In the genomic region with DNA sequence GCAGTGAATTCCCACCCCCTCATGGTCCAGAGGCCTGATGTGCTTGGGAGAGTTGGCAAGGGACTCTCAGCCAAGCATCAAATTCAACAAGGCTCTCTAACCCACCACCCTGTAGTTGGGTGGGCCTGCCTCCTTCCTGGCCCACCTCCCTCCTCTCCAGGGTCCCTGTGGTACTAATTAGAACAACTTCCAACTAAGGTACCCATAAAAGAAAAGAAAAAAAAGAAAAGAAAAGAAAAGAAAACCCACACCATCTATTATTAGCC, we compare ENCODE assay signal across 7 mouse cellular contexts. TPM values are rescaled to one million over a fixed set of nuclear protein-coding genes. Genes with fewer than 3 reads are reported as not detected.
DNase-seq lines count a peak whose midpoint lies in the region; ATAC-seq lines count a peak whose summit lies in the region.

No protein-coding gene starts in this region.

- no peaks in the 10 kb centered on the region for H3K9me3 ChIP-seq in liver, embryonic 11.5 days (ENCODE audit: control insufficient read depth, low read length)
- no peaks in the 10 kb centered on the region for H3K9me3 ChIP-seq in forebrain, embryonic 13.5 days (replicated peaks)
- H3K9me3 ChIP-seq in limb, embryonic 13.5 days, result no peaks in the 10 kb centered on the region
- no peaks in the 10 kb centered on the region for H3K9me3 ChIP-seq in stomach, embryonic 14.5 days (ENCODE audit: control insufficient read depth, low read depth, low read length)

- DNase-seq in liver, embryonic 11.5 days (ENCODE audit: low spot score), result no peak
- no peak for DNase-seq in liver
- DNase-seq in retina, postnatal 1 day, result no peak
- DNase-seq in left cerebral cortex, postnatal 36 days (ENCODE audit: low spot score in 2 of 2), result no peak

- no peaks in the 10 kb centered on the region for H3K36me3 ChIP-seq in liver, embryonic 11.5 days (ENCODE audit: control insufficient read depth, insufficient read depth, low read length)
- H3K36me3 ChIP-seq in forebrain, embryonic 13.5 days (ENCODE audit: poor library complexity, severe bottlenecking), result no peaks in the 10 kb centered on the region
- no peaks in the 10 kb centered on the region for H3K36me3 ChIP-seq in limb, embryonic 13.5 days
- no peaks in the 10 kb centered on the region for H3K36me3 ChIP-seq in stomach, embryonic 14.5 days (ENCODE audit: control insufficient read depth, insufficient read depth, low read length)

- intact Hi-C loops in left cerebral cortex, postnatal 36 days (cut with DNase I), result no loop called here

- H3K4me2 ChIP-seq in liver, embryonic 11.5 days, result peak overlapping the region; percentile 72
- peak overlapping the region; percentile 96 for H3K4me2 ChIP-seq in forebrain, embryonic 13.5 days
- H3K4me2 ChIP-seq in limb, embryonic 13.5 days (replicated peaks), result peak overlapping the region; percentile 82
- peak overlapping the region; percentile 84 for H3K4me2 ChIP-seq in stomach, embryonic 14.5 days (replicated peaks; ENCODE audit: low read depth, low read length)

- H3K27me3 ChIP-seq in liver, embryonic 11.5 days (replicated peaks; ENCODE audit: control insufficient read depth, insufficient read depth, low read length), result peaks cover 49% of the 10 kb centered on the region
- H3K27me3 ChIP-seq in forebrain, embryonic 13.5 days, result no peaks in the 10 kb centered on the region
- H3K27me3 ChIP-seq in limb, embryonic 13.5 days, result no peaks in the 10 kb centered on the region
- H3K27me3 ChIP-seq in stomach, embryonic 14.5 days (ENCODE audit: control insufficient read depth, insufficient read depth, low read length), result no peaks in the 10 kb centered on the region

- H3K27ac ChIP-seq in liver, embryonic 11.5 days (ENCODE audit: low read depth, low read length), result no peak overlapping the region
- peak overlapping the region; percentile 86 for H3K27ac ChIP-seq in forebrain, embryonic 13.5 days
- H3K27ac ChIP-seq in limb, embryonic 13.5 days, result peak overlapping the region; percentile 90
- H3K27ac ChIP-seq in stomach, embryonic 14.5 days (ENCODE audit: low read length), result peak overlapping the region; percentile 87

- ATAC-seq in liver, embryonic 11.5 days (replicated peaks; ENCODE audit: low FRiP score), result no peak
- ATAC-seq in forebrain, embryonic 13.5 days, result no peak
- peak; percentile 31 for ATAC-seq in limb, embryonic 13.5 days (ENCODE audit: low FRiP score, low read depth)
- ATAC-seq in stomach, embryonic 14.5 days (ENCODE audit: insufficient number of reproducible peaks, insufficient read depth, low FRiP score, low read depth), result no peak; the same call in 1 of the 2 replicates

- H3K4me3 ChIP-seq in liver, embryonic 11.5 days (ENCODE audit: low read depth, low read length), result peak overlapping the region; percentile 66
- H3K4me3 ChIP-seq in forebrain, embryonic 13.5 days, result peak overlapping the region; percentile 85
- H3K4me3 ChIP-seq in limb, embryonic 13.5 days, result peak overlapping the region; percentile 90
- peak overlapping the region; percentile 74 for H3K4me3 ChIP-seq in stomach, embryonic 14.5 days (ENCODE audit: low read depth, low read length)

- H3K4me1 ChIP-seq in liver, embryonic 11.5 days (replicated peaks; ENCODE audit: control insufficient read depth, insufficient read depth, low read length), result peaks cover 12% of the 10 kb centered on the region
- peaks cover 63% of the 10 kb centered on the region for H3K4me1 ChIP-seq in forebrain, embryonic 13.5 days
- H3K4me1 ChIP-seq in limb, embryonic 13.5 days, result peaks cover 46% of the 10 kb centered on the region
- H3K4me1 ChIP-seq in stomach, embryonic 14.5 days (ENCODE audit: control insufficient read depth, insufficient read depth, low read length), result peaks cover 32% of the 10 kb centered on the region

- no peak overlapping the region for H3K9ac ChIP-seq in liver, embryonic 11.5 days (ENCODE audit: low read depth, low read length)
- H3K9ac ChIP-seq in forebrain, embryonic 13.5 days, result peak overlapping the region; percentile 96; the same call in 1 of the 2 replicates
- peak overlapping the region; percentile 96; the same call in 1 of the 2 replicates for H3K9ac ChIP-seq in limb, embryonic 13.5 days
- H3K9ac ChIP-seq in stomach, embryonic 14.5 days (replicated peaks; ENCODE audit: low read depth, low read length), result no peak overlapping the region

RNA-seq across cellular contexts. Expression of gene Ptgfrn, which starts 0.7 kb away (rescaled TPM):
- 1.6 and 2.4 TPM in 2 replicates for polyA plus RNA-seq in liver, embryonic 11.5 days (2014; fragmentation: Nextera tagmentation; extraction: Ambion mirVana)
- 4.0 and 4.5 TPM in 2 replicates for polyA plus RNA-seq in forebrain, embryonic 13.5 days (2015; fragmentation: Nextera tagmentation; extraction: Ambion mirVana)
- 6.6 and 6.7 TPM in 2 replicates for polyA plus RNA-seq in limb, embryonic 13.5 days (2015; fragmentation: Nextera tagmentation; extraction: Ambion mirVana)
- polyA plus RNA-seq in stomach, embryonic 14.5 days (2014; fragmentation: Nextera tagmentation; extraction: Ambion mirVana), result 9.1 and 10.5 TPM in 2 replicates
- total RNA-seq in left cerebral cortex, postnatal 36 days (2021), result 10 to 100 TPM; 36.9 to 41.2 TPM

Comparison
In these comparisons a context has a peak if more than half of its experiments do, and no peak if none do; other contexts are left out.
1. H3K9ac ChIP-seq: peak in forebrain, embryonic 13.5 days (single experiment) and limb, embryonic 13.5 days (single experiment); none in liver, embryonic 11.5 days (single experiment) and stomach, embryonic 14.5 days (single experiment).
2. Peak in every context shown above with its lines, with median percentiles within 50 percentile points of each other: H3K4me2 ChIP-seq and H3K4me3 ChIP-seq.